Comparison of ENCODE assay signal across 31 mouse cellular contexts in genomic region chr5:149100091-149100490, GRCm38 (mm10).
"Had no signal": no experiment of that assay in that cellular context is flagged by ENCODE, and none has a peak within 500 bp of the region (broad histone marks: within the 10 kb centered on the region; RNA-seq: fewer than 3 reads in every experiment).

No protein-coding gene starts in this region.

- H3K27ac ChIP-seq: limb, embryonic 10.5 days; limb, embryonic 12.5 days; limb, embryonic 13.5 days; limb, embryonic 15.5 days; liver, embryonic 12.5 days; liver, embryonic 13.5 days; liver, embryonic 14.5 days; liver, embryonic 15.5 days; lung, embryonic 15.5 days; macrophage; midbrain, embryonic 10.5 days; midbrain, embryonic 12.5 days; midbrain, embryonic 13.5 days; midbrain, embryonic 15.5 days; neural tube, embryonic 12.5 days had no signal

- H3K9me3 ChIP-seq: limb, embryonic 10.5 days; limb, embryonic 15.5 days; liver, embryonic 15.5 days; lung, embryonic 15.5 days; midbrain, embryonic 10.5 days; midbrain, embryonic 12.5 days; midbrain, embryonic 13.5 days; midbrain, embryonic 15.5 days; neural tube, embryonic 12.5 days had no signal

- H3K4me3 ChIP-seq: limb, embryonic 10.5 days; limb, embryonic 12.5 days; limb, embryonic 13.5 days; limb, embryonic 15.5 days; liver, embryonic 12.5 days; liver, embryonic 13.5 days; liver, embryonic 15.5 days; lung, embryonic 15.5 days; megakaryocyte, embryonic 14.5 days; midbrain, embryonic 10.5 days; midbrain, embryonic 12.5 days; midbrain, embryonic 13.5 days; midbrain, embryonic 15.5 days; myocyte; neural tube, embryonic 12.5 days had no signal

- DNase-seq: left cerebral cortex, postnatal 4 days; liver; liver, embryonic 13.5 days; liver, postnatal 0 days; lung, adult 18-20 months; lung, adult 2 months; lung, embryonic 14.5 days; lung, postnatal 10 days; lung, postnatal 14 days; lung, postnatal 36 days; lung, postnatal 4 days; midbrain, embryonic 14.5 days had no signal

- H3K4me1 ChIP-seq: limb, embryonic 12.5 days; limb, embryonic 13.5 days; limb, embryonic 15.5 days; lung, embryonic 15.5 days; megakaryocyte, embryonic 14.5 days; midbrain, embryonic 10.5 days; midbrain, embryonic 12.5 days; midbrain, embryonic 13.5 days; midbrain, embryonic 15.5 days had no signal

- H3K36me3 ChIP-seq: limb, embryonic 10.5 days; limb, embryonic 12.5 days; limb, embryonic 13.5 days; limb, embryonic 15.5 days; liver, embryonic 12.5 days; liver, embryonic 13.5 days; liver, embryonic 15.5 days; lung, embryonic 15.5 days; midbrain, embryonic 10.5 days; midbrain, embryonic 12.5 days; midbrain, embryonic 13.5 days; midbrain, embryonic 15.5 days; neural tube, embryonic 12.5 days had no signal

- ATAC-seq: liver, embryonic 12.5 days; liver, postnatal 0 days; lung, postnatal 0 days; midbrain, embryonic 13.5 days; midbrain, embryonic 15.5 days; midbrain, embryonic 16.5 days had no signal

- H3K4me2 ChIP-seq: limb, embryonic 12.5 days; limb, embryonic 13.5 days; limb, embryonic 15.5 days; liver, embryonic 11.5 days; liver, embryonic 12.5 days; liver, embryonic 13.5 days; liver, embryonic 15.5 days; lung, embryonic 14.5 days; lung, embryonic 15.5 days; midbrain, embryonic 12.5 days; midbrain, embryonic 13.5 days; midbrain, embryonic 15.5 days; neural tube, embryonic 12.5 days had no signal

- H3K9ac ChIP-seq: limb, embryonic 12.5 days; limb, embryonic 13.5 days; limb, embryonic 15.5 days; liver, embryonic 12.5 days; liver, embryonic 13.5 days; liver, embryonic 14.5 days; liver, embryonic 15.5 days; liver, postnatal 0 days; lung, embryonic 14.5 days; lung, embryonic 15.5 days; midbrain, embryonic 12.5 days; midbrain, embryonic 13.5 days; midbrain, embryonic 15.5 days; neural tube, embryonic 12.5 days had no signal

- H3K27me3 ChIP-seq: limb, embryonic 12.5 days; limb, embryonic 13.5 days; limb, embryonic 15.5 days; liver, embryonic 13.5 days; liver, embryonic 15.5 days; lung, embryonic 15.5 days; midbrain, embryonic 12.5 days; midbrain, embryonic 13.5 days; midbrain, embryonic 15.5 days; neural tube, embryonic 12.5 days had no signal
